Mouse (Mus musculus) adrenal gland, postnatal 25 days (tissue): ENCODE data around the gene Serpine1. TPM values are rescaled to one million over a fixed set of nuclear protein-coding genes. Genes with fewer than 3 reads are reported as not detected.
A peak's percentile ranks its signal among the peaks of the same experiment; 100 is the strongest.
"Not testable (repeated sequence)": the region's sequence is repeated elsewhere in the genome, so short reads cannot be mapped to it uniquely, and the experiment has no call there.

Source experiments
- DNase-seq: peaks from one replicate; pipeline ENCODE4 v3.0.0; 2021; ENCODE audit warnings: mixed read lengths
- long read RNA-seq: library from polyadenylated mRNA; stranded (forward); transcript quantifications from one replicate; pipeline ENCODE4 v2.0.0, GENCODE M21; 2021
- total RNA-seq: library from RNA; stranded (reverse); gene quantifications from 2 replicates; pipeline ENCODE4 v1.2.3, GENCODE M21; 2021

Gene Serpine1
- 2.0 and 3.4 TPM in 2 replicates for total RNA-seq
- long read RNA-seq: 0 reads

DNA sequence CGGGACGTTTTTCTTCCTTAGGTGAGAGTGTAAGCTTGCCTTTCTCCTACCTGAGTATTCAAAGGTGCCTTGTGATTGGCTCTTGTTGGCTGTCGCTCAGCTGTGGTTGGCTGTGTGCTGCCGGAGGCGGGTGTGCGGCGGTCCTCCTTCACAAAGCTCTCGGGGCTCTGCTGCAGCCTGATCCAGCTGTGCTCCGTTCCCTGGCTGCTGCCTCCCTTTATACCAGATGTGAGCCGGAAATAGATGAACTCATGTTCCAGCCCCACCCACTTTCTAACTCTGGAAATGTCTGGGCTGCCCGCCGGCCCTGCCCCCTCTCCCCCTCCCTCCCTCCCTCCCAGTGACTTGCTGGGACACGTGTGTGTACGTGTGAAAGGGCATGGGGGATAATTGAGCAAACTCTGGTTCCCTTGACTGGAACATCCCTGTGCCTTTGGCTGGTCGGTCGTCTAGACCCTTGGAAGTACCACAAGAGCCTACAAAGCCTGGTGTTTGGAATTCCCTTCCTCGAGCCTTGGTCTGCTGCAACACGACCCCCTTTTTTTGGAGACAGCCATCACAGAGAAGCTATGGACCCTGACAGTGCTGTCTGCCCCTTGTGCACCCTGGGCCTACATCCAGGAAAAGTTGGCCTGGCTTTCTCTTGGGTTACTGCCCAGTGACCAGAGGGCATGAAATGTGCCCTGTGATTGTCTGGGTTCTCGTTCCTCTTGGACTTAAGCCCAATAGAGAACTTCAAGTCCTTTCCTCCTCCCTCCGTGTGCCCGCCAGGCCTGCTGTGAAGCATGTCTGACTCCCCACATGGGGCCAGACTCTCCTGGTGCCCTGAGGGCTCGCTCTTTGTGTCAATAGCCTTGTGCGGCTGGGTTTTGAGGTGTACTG lies at the start of gene Serpine1:
TSS of gene Serpine1 (minus strand) at position 190 of the 882 bp plus-strand sequence.
- peak; percentile 67 for DNase-seq

GRCm38 (mm10) chr5:137121280-137121679 lies 49.2 kb upstream of the Serpine1 start:
- no peak for DNase-seq

DNA sequence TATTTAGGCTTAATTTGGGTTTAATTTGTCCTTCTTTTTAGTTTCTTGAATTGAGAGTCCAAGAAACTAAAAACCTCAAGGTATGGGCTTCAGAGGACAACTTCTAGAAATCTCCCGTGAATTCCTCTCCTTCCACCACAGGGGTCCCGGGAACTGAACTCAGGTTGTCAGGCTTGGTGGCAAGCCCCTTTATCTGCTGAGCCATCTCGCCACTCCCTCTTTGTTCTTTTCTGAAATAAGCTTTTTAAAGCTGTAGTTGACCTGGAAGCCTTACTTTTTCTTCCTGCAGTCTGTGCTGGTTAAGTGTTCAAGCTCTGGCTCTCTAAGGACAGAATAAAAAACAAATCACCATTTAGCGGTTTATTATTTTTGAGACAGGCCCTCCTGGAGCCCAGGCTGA lies 46.8 kb upstream of the Serpine1 start:
- DNase-seq: no peak

GRCm38 (mm10) chr5:137117994-137118393 lies 45.9 kb upstream of the Serpine1 start:
- DNase-seq: not testable (repeated sequence)

DNA sequence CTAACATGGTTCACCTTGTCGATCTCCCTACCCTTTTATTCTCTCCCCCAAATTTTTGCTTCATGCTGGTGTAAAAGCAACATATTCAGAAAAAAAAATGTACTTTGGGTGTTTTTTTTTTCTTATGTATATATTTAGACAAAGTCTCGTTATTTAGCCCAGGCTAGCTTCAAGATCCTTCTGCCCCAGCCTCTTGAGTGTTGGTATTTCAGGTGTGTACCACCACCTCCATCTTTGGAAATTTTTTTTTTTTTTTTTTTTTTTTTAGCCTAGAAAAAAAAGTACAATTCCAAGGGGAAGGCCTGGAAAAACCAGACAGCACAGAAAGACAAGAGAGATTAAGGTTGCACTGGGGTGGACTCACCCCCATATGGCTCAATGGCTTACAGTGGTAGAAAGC lies 44.9 kb upstream of the Serpine1 start:
- no peak for DNase-seq

DNA sequence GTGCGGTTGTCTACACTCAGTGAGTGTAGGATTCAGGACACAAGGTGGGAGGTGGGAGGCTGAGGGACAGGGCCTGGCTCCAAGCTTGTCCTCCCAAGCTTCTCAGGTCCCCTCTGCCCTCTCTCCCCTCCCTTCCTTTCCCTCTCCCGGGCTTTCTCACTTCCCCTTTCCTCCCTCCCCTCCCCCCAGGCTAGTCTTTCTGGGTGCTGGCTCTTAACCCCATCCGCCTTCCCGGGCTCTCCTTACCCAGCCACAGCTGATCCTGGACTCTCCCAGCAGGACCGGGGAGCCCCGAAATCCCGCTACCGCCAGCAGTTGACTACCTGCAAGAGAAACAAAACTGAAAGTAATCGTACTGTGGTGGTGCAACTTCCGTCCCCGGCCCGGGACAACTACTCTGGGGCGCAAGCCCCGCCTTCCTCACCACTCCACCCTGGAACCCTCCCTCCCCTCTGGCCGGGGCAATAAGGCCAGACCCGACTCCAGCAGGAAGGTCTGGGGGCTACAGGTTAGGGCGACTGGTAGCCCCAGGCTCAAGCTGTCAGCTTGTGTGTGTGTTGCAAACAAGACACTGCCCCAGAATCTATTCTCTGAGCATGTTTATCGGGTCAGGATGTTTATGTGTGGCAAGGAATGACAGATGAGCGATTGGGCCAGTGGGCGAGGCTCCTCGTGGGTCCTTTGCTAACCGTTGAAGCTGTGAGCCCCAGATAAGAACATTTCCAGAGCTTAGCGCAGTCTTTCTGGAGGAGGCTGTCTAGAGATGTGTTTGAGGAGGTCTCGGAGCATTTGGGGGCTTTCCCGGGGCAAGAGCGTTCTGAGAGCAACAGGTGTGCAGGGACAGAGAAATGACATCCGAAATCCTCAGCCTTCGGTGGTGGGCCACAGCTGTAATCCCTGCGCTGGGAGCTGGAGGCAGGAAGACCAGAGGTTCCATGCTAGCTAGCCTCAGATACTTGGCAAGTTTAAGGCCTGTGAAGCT lies 44.1 kb upstream of the Serpine1 start, which contains the start of gene Trim56:
TSS of gene Trim56 (minus strand) at position 344 of the 982 bp plus-strand sequence.
- DNase-seq: peak; percentile 82

- no peak for DNase-seq
These were observed 43.0 kb upstream of the Serpine1 start for GRCm38 (mm10) chr5:137114891-137115561.

- DNase-seq: no peak
These were observed 39.7 kb upstream of the Serpine1 start for GRCm38 (mm10) chr5:137111542-137112408.

DNA sequence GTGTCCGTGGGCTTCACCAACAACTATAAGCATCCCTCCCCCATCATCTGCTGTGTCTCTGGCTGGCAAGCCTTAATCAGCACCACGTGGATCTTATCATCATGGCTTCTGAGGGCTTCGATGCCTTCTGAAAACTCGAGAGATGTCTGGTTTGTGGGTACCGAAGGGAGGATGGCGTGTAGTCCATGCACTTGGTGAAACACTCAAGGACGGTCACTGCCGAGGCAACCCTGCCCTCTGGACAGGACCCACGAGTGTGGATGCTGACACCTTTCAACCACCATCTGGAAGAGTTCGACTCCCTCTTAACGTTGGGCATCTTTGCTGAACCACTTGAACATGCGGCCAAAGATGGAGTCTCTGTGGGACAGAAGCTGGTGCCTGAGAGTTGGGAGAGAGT lies 38.8 kb upstream of the Serpine1 start:
- no peak for DNase-seq

DNA sequence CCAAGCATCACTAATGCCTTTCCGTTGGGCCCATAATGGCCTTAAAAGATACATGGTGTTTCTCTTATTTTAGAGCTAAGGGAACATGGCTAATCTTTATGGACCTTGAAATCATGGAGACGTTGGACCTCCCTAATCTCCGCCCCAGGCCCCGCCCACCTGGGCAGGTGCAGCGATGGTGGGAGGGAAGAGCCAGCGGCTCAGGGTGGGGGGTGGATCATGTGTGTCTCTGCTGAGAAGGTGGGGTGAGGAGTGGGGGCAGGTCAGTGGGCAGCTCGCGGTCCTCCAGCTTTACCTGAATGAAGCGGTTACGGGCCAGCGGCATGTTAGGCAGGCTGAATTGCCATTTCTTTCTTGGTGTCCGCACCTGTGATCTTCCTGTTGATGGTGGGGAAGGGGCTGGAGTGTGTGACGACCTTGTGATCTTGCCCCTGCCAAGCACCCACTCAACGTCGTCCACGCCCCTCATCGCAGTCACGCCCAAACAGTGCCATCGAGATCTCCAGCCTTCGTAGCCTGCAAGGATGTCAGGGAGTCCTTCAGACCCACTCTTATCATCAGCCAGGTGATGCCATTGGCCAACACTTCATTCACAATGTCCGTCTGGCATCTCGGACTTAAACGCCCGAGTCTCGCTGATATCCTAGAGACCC lies 38.0 kb upstream of the Serpine1 start:
- no peak for DNase-seq

DNA sequence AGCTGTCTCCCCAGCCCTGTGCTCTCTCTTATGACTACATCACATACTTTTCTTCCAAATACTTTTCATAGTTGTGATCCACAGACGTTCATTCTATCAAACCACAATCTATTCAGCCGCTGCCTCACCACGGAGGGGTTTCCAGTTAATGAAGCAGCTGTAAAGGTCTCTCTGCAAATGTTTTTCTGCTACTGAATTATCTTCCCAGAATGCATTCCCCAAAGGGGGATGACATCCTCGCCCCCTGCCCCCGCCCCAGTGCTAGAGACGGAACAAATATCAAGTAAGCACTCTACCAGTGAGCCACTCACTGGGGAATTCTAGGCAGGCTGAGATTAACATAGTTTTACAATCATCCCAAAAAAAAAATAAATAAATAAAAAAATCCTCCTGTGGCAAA lies 36.0 kb upstream of the Serpine1 start:
- DNase-seq: no peak

DNA sequence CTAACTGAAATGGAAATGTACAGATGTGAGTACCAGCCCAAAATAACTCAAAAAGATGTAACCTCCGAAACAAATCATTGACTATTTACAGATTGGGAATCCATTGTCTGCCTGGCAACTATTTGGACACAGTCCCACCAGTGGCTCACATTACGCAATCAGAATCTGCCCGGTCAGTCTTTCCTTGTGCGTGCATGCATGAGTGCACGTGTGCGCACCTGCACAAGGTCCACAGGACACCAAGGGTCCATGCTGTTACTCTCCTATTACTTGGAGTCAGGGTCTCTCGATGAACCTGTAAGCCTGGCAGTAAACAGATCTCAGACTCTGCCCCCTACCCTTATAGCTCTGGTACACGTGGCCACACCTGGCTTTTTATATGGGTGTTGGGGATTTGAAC lies 35.6 kb upstream of the Serpine1 start:
- DNase-seq: no peak

- peak; percentile 80 for DNase-seq
These were observed 35.0 kb upstream of the Serpine1 start for GRCm38 (mm10) chr5:137107024-137107423.

- DNase-seq: no peak
These were observed 34.4 kb upstream of the Serpine1 start for GRCm38 (mm10) chr5:137106434-137106833.

DNA sequence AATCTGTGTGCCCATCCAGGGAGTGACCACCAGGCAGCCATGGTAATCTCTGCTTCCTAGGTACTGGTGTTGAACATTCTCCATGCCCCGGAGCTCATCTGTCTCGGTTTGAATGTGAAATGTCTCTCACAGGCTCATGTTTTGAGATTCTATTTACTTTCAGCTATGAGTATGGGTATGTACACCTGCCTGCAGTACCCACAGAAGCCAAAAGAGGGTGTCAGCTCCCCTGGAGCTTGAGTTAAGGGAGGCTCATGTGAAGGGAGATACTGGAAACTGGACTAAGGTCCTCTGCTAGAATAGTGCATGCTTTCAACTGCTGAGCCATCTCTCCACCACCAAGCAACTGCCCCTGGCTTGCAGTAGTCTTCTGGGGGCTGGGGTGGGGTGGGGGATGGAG lies 31.9 kb upstream of the Serpine1 start:
- no peak for DNase-seq

GRCm38 (mm10) chr5:137102575-137103522 lies 30.8 kb upstream of the Serpine1 start:
- peak; percentile 80 for DNase-seq

DNA sequence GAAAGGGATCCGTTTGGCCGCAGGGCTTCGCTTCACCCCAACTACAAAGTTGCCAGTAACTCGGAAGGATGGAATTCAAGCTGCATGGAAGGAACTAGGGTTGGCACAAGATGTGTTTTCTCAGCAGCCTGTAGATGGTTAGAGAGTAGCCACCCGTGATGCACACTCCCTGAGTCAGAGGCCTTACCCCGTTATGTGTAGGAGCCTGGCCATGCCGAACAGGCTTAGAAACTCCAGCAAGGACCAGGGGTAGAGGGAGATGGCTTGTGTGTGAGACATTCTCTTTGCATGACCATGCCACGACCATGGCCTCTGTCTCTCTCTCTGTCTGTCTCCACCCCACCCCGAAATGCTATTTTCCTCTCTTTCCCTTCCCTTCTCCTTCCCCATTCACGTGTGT lies 30.0 kb upstream of the Serpine1 start:
- no peak for DNase-seq

DNA sequence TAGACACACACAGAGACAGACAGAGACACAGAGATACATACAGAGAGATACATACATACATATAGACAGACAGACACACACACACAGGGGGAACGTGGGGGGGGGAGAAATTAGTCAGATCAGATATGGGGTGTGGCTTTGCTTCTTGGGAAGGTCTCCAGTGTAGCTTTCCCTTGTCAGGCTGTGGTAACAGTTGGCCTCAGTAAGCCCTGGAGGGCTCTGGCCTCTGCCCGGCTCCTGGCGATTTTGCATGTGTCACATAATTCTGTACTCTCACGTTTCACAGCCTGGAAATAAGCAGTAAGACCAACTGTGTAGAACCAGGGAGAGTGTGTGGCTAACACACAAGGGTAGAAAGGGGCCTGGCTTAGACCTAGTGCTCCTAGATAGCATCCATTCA lies 28.6 kb upstream of the Serpine1 start:
- no peak for DNase-seq

DNA sequence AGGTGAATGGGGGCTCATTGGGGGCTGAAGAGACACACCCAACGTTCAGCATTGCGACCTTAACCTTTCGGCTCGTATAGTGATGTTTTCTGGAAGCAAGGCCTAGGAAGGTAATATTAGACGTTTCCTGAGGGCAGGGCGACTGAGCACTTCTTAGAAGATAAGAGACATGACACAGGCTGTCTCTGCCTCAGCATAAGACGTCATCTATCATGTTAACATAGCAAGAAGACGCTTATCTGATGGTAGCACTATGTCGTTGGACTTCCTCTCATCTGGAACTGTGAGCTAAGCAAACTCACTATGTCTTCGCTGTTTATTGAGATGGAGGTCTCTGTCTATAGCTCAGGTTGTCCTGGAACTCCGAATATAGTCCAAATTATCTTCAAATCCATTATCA lies 26.4 kb upstream of the Serpine1 start:
- no peak for DNase-seq
